Mouse (Mus musculus) splenic B cell, adult 2 months (primary cell): ENCODE results near the gene A4galt.

Source experiments
- DNase-seq: peaks from one replicate; pipeline ENCODE4 v3.0.0-alpha.2; 2011; ENCODE audit warnings: low read depth, low spot score
- H3K27me3 ChIP-seq: 2 replicates; pipeline ENCODE4 v1.6.1; 2012; ENCODE audit warnings: mild to moderate bottlenecking, low read length, moderate library complexity, mixed read lengths; ENCODE audit not compliant: control insufficient read depth, poor library complexity, insufficient read depth, severe bottlenecking
- H3K36me3 ChIP-seq: 2 replicates; pipeline ENCODE4 v1.6.1; 2012; ENCODE audit warnings: mild to moderate bottlenecking, low read length, moderate library complexity, mixed read lengths; ENCODE audit not compliant: control insufficient read depth, poor library complexity, insufficient read depth, severe bottlenecking

The A4galt gene

DNA sequence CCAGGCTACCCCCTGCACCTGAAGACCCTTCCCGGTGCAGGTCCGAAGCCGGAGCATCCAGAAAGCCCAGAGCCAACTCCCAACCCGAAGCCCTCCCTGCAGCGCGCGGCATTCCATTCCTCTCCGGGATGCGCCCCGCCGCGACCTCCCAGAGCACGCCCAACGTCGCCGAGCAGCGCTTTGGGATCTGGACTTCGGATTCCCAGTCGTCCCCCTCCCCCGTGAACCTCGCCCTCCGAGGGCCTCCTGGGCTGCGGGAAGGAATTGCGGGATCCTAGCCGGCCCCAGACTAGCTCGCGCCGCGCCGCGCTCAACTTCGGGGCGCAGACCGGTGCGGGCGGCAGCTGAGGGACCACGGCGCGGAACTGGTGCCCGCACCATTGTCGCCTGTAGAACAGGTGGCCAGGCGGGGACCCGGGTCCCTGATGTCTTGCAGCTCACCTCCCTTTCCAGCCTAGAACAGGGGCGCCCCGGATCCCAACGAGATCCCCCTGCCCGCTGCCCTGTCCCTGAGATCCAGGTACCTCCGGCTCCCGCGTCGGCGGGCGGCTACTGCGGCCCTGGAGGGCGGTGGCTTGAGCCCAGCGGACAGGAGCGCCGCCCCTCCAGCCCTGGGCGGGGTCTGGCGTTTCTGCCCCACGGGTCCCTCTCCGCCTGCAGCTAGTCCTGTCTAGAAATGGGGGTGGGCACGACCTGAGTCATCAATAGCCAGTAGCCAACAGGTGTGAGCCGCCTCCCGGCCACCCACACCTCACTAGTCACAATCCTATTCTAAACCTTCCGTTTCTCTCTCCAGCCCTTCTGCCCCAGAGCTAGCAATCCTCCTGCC is at the start of gene A4galt:
TSS of gene A4galt (minus strand) at position 599 of the 829 bp plus-strand sequence.
- Histone ChIP-seq H3K36me3 (no peaks in the 10 kb centered on the region), H3K27me3 (no peaks in the 10 kb centered on the region)
- no peak for DNase-seq

DNA sequence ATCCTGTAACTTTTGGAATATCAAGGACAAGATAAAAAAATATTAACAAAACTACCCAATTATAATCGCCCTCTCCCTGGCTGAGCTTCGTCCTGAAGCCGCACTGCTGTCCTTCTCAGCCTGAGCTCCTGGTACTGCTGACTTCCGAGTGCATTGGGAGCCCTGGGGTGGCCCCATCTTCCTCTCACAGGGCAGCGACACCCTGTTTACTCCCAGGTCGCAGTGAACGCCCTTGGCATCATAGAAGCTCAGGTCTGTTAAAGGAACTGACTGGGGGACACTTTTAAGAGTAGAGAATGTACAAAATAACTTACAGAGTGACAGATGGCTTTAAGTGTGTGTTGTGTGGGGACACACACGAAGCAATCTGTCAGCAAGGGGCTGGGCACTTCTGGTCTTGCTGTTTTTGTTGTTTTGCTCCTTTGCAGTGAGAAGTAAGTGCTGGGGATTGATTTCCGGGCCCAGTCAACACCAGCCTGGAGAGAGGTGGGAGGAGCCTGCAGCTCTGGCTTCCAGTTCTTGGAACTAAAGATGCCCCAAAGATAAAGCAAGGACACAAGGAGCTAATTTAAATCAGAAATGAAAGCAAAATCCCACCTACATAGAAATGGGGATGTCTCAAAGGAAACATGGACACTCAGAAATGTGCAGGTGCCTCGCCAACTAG is 48.5 kb upstream of the A4galt start:
- no peaks in the 10 kb centered on the region for H3K36me3 ChIP-seq
- H3K27me3 ChIP-seq = no peaks in the 10 kb centered on the region
- no peak for DNase-seq

DNA sequence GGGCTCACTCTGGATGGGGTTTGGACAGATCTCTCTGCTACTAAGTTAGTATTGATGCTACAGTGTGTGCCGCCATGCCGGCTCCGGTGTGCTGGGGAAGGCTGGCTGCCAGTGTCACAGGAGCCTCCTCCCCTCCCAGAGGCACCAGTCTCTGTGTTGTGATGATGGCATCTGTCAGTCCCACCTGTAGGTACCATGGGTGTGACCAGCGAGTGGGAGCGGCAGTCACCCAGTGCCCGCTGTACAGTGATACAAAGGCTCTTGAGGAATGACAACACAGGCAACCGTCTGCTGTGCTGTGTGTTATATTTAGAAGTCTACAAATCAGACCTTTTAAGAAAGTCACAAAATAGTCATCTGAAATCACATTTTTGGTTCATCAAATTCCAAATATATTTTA is 47.9 kb upstream of the A4galt start:
- H3K27me3 ChIP-seq = no peaks in the 10 kb centered on the region
- no peak for DNase-seq
- no peaks in the 10 kb centered on the region for H3K36me3 ChIP-seq

DNA sequence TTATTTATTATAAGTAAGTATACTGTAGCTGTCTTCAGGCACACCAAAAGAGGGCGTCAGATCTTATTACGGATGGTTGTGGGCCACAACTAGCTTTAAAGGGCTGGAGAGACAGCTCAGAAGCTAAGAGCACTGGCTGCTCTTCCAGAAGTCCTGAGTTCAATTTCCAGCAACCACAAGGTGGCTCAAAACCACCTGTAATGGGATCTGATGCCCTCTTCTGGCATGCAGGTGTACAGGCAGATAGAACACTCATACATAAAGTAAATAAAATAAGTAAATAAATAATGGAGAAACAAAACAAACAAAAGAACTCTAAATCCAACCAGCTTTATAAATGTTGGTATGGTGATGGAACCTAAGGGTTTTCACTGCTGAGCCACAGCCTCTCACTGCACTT is 47.2 kb upstream of the A4galt start:
- DNase-seq = no peak
- no peaks in the 10 kb centered on the region for H3K27me3 ChIP-seq
- H3K36me3 ChIP-seq = no peaks in the 10 kb centered on the region

DNA sequence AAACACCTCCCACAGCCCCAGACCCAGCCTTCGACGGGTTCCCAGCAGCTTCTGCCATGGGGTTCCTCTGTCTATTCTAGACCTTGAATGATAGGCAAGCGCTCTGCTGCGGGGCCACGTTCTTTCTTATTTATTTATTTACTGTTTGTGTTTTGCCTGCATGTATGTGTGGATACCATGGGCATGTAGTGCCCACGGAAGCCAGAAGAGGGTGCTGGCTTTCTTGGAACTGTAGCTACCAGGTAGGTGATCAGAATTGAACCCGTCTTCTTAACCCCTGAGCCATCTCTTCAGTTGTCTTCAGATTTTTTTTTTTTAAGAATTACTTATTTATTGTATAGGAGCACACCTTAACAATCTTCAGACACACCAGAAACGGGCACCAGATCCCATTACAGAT is 46.7 kb upstream of the A4galt start:
- Histone ChIP-seq H3K36me3 (no peaks in the 10 kb centered on the region), H3K27me3 (no peaks in the 10 kb centered on the region)
- peak; percentile 24 for DNase-seq

DNA sequence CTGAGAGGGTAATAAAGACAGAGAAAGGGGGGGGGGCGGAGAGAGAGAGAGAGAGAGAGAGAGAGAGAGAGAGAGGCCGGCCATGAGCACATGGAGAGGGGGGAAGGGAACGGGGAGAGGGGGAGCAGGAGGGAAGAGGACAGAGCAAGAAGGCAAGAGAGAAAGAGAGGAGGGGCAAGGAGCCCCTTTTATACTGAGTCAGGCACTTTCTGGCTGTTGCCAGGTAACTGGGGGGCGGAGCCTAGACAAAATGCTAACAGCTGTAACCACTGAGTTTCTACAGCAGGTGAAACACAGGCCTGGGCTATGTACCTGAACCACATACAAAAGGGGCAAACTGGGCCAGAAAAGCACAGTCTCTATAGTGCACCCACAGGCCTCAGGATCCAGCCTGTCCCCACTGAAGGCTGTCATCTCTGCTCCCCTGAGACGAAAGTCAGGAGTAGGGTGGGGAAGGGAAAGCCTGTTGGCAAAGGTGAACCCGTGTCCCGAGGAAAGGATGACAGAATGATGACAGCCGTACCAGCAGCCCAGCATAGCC is 45.3 kb upstream of the A4galt start:
- DNase-seq = no peak
- no peaks in the 10 kb centered on the region for H3K36me3 ChIP-seq

DNA sequence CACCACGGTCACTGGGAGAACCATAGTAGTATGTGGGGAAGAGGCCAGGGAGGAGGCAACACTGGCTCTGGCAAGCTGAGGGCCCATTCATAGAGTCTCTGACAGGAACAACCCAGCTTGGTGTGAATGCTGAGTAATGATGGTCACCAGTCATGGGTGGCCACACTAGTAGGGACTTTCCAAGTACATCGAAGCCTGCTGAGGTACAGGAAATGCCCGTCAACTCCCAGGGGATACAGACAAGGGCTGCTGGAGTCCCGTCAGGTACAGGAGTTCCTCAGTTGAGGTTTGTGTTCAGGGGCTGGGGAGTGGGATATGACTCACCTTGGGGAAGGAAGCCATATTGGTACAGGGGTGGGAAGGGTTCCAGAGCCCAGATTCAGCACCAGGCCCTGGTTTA is 44.5 kb upstream of the A4galt start:
- Histone ChIP-seq H3K27me3 (no peaks in the 10 kb centered on the region), H3K36me3 (no peaks in the 10 kb centered on the region)
- DNase-seq = peak; percentile 62

More for the DNA sequence above, 45.3 kb upstream of the A4galt start:
- no peaks in the 10 kb centered on the region for H3K27me3 ChIP-seq

DNA sequence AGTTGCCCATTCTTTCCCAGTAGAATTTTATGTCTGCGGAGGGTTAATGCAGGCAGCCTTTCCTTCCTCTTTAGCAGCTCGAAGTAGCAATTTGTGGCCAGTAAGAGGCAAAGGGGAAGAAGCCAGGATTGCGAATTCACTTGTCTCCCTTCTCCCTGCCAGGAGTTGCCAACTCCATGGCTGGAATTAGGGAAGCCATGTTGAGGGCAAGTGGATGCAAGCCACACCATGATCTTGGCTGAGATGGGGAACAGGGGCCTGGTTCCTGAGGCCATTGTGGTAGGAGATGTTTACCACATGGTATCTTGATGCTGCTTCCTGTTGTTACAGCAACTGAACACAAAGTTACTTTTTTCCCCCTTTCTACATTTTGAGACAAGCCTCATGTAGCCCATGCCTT is 43.4 kb upstream of the A4galt start:
- no peaks in the 10 kb centered on the region for H3K27me3 ChIP-seq
- no peak for DNase-seq
- H3K36me3 ChIP-seq = no peaks in the 10 kb centered on the region

DNA sequence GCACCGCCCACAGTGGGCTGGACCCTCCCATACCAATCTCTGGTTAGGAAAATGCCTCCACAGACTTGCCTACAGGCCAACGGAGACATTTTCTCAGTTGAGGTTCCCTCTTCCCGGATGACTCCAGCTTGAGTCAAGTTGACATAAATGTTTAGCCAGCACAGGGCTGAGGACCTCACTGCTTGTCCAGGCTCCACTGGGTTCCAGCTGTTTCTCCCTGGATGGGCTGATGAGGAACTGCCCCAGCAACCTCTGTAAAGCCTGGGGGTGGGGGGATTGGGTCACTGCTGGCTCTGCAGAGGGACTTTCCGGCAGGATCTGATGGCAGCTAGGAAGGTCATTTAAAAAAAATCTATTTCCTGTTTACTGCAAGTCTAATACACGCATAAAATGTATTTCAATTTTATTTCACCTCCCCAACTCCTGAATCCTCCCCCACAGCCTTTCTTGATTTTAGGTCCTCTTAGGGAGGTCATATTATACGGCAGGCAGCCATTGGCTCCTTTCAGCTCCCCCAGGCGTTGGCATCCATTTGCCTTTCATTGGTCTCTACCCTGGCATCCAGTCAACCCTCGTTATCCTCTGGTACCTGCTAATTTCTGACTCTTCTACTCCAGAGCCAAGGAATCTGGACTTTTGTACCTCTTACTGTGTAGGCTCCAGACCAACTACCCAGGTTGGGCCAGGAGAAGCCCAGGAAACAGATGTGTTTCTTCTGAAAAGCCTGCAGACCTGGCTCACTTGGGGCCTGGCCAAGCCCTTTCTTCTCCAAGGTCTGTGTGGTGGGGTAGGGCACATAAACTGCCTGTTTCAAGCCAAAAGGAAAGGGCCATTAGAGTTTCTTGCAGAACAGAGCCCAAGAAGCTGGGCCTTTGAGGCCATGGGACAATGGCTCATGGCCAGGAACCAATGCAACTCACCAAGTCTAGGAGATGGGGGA is 42.4 kb upstream of the A4galt start:
- no peak for DNase-seq
- H3K27me3 ChIP-seq = no peaks in the 10 kb centered on the region
- H3K36me3 ChIP-seq = no peaks in the 10 kb centered on the region

DNA sequence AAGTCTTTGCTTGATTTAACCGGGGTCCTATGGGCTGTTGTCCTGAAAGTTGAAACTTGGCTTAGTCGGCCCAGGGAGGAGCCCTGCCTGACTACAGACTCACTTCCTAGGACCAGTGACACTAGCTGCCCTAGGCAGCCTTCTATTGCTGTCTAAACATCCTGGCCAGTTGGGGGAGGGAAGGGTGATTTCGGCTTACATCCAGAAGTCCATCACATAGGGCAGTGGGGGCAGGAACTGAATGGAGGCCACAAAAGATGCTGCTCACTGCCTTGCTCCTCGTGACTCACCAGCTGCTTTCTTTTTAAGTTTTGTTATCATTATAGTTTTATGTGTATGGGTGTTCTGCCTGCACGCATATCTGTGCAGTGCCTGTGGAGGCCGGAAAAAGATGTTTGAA is 41.6 kb upstream of the A4galt start:
- no peak for DNase-seq
- Histone ChIP-seq H3K36me3 (no peaks in the 10 kb centered on the region), H3K27me3 (no peaks in the 10 kb centered on the region)

DNA sequence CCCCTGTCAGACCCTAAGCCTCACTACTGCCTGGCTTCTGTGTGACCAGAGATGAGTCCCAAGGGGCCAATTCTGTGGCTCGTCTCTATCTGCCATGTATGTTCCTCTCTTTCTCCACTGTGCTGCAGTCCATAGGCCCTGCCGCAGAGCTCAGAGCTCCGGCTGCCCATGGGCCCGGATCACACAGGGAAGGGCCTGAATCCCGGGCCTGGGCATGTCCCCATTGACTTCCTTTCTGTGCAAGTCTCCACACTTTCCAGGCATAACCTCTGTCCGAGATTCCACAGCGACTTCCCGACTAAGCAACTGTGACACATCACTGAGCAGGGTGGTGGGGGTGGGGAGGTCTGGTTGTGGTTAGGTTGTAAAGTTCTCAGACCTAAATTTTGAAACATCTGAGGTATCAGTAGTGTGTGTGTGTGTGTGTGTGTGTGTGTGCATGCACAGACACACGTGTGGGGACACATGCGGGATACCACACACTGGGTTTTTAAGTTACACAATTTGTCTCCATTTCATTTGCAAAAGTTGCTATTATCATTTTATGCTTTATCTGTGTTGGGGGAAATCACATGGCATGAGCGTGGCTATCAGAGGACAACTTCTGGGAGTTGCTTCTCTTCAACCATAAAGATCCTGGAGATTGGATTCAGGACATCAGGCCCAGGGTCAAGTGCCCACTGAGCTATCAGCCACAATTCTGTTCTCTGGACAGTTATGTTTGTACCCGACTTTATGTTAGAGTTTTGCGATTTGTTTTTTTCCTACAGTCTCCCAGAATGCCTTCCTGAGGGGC is 40.9 kb upstream of the A4galt start:
- Histone ChIP-seq H3K27me3 (no peaks in the 10 kb centered on the region), H3K36me3 (no peaks in the 10 kb centered on the region)
- no peak for DNase-seq

DNA sequence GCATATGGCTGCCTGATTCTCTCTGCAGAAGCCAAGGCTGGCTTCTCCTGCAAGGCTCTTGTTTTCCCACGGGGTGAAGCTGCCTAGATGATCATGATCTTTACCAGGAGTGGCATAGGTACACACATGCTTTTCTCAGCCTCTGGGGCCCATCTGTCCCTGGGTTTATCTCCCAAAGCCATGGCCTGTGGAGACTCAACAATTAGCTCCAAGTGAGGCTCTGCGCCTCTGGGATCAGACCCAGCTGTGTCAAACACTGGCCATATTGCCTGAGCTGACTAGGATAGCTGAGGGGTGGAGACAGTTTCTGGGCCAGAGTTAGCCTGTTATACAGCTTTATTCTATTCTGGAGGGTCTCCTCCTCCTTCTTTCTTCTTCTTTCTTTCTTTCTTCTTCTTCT is 39.3 kb upstream of the A4galt start:
- DNase-seq = no peak
- H3K36me3 ChIP-seq = no peaks in the 10 kb centered on the region
- no peaks in the 10 kb centered on the region for H3K27me3 ChIP-seq

DNA sequence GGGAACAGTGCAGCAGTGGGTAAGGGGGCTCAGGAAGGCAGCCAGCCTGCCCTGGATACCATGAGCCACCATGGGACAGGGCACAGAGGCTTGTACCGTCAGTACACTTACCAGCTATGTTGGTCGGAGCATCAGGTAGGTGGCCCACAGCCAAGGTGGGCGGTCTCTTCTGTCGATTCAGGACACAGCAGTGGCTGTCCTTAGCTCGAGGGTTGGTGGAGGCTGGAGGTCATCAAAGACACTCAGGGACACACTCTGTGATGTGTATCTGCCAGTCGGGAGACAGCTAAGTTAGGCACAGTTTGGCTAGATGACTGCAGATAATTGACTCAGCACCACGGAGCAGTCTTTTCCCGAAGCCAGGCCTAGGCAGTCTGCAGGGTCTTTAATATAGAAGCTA is 33.3 kb upstream of the A4galt start:
- Histone ChIP-seq H3K36me3 (no peaks in the 10 kb centered on the region), H3K27me3 (no peaks in the 10 kb centered on the region)
- DNase-seq = no peak

DNA sequence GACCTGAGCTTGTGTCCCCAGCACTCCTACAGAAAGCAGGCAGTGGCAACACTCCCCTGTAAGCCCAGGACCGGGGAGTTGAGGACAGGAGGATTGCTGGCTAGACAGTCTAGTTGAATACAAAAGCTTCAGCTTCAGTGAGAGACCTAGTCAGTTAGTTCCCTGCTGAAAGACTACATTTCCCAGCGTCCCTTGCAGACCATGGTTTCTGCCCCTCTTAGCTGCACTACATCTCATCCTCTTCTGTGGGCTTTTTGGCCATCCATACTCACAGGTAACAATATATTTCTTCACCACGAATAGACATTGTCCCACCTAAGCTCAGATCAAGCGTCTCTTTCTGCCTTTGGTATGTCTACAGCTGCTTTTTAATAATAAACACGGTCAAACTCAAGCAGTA is 30.8 kb upstream of the A4galt start:
- DNase-seq = no peak
- Histone ChIP-seq H3K27me3 (no peaks in the 10 kb centered on the region), H3K36me3 (no peaks in the 10 kb centered on the region)
